Mouse (Mus musculus) thymus, postnatal 0 days (tissue): ENCODE data around the gene Babam2. TPM values are rescaled to one million over a fixed set of nuclear protein-coding genes. Genes with fewer than 3 reads are reported as not detected.
"Not testable (repeated sequence)": the region's sequence is repeated elsewhere in the genome, so short reads cannot be mapped to it uniquely, and the experiment has no call there.

Source experiments
- DNase-seq: peaks from one replicate; pipeline ENCODE4 v3.0.0-alpha.2; 2015; ENCODE audit warnings: low spot score
- polyA plus RNA-seq: library from polyadenylated mRNA; unstranded; fragments of >200 nt; fragmentation: Nextera tagmentation; extraction: Ambion mirVana; gene quantifications from 2 replicates; pipeline ENCODE4 v1.2.1, GENCODE M21; 2015

Gene Babam2
- polyA plus RNA-seq, 1 experiment from 2014 or later: 53.9 TPM

- no peak for DNase-seq
Measured at GRCm38 (mm10) chr5:31827896-31828295, 130.4 kb downstream of the Babam2 start.

- no peak for DNase-seq
Measured at GRCm38 (mm10) chr5:31828747-31829146, 131.3 kb downstream of the Babam2 start.

GRCm38 (mm10) chr5:31829588-31829987, 132.1 kb downstream of the Babam2 start:
- no peak for DNase-seq

GRCm38 (mm10) chr5:31831587-31831986, 134.1 kb downstream of the Babam2 start:
- DNase-seq: peak; percentile 40

- no peak for DNase-seq
Measured at GRCm38 (mm10) chr5:31835691-31836090, 138.2 kb downstream of the Babam2 start.

GRCm38 (mm10) chr5:31839973-31840372, 142.5 kb downstream of the Babam2 start:
- no peak for DNase-seq

GRCm38 (mm10) chr5:31840406-31840805, 142.9 kb downstream of the Babam2 start:
- no peak for DNase-seq

GRCm38 (mm10) chr5:31844856-31845255, 147.4 kb downstream of the Babam2 start:
- DNase-seq: no peak

- DNase-seq: no peak
Measured at GRCm38 (mm10) chr5:31846971-31847370, 149.5 kb downstream of the Babam2 start.

- no peak for DNase-seq
Measured at GRCm38 (mm10) chr5:31848995-31849394, 151.5 kb downstream of the Babam2 start.

- no peak for DNase-seq
Measured at GRCm38 (mm10) chr5:31852786-31853185, 155.3 kb downstream of the Babam2 start.

- no peak for DNase-seq
Measured at GRCm38 (mm10) chr5:31853831-31854230, 156.3 kb downstream of the Babam2 start.

- DNase-seq: not testable (repeated sequence)
Measured at GRCm38 (mm10) chr5:31858877-31859276, 161.4 kb downstream of the Babam2 start.

GRCm38 (mm10) chr5:31860426-31860825, 162.9 kb downstream of the Babam2 start:
- no peak for DNase-seq

- no peak for DNase-seq
Measured at GRCm38 (mm10) chr5:31860831-31861624, 163.5 kb downstream of the Babam2 start.

- DNase-seq: no peak
Measured at GRCm38 (mm10) chr5:31862753-31863468, 165.4 kb downstream of the Babam2 start.

GRCm38 (mm10) chr5:31864095-31864494, 166.6 kb downstream of the Babam2 start:
- no peak for DNase-seq

- no peak for DNase-seq
Measured at GRCm38 (mm10) chr5:31866071-31866470, 168.6 kb downstream of the Babam2 start.

GRCm38 (mm10) chr5:31870856-31871520, 173.5 kb downstream of the Babam2 start:
- no peak for DNase-seq

- no peak for DNase-seq
Measured at GRCm38 (mm10) chr5:31873328-31873727, 175.8 kb downstream of the Babam2 start.

GRCm38 (mm10) chr5:31874543-31874942, 177.1 kb downstream of the Babam2 start:
- DNase-seq: no peak

GRCm38 (mm10) chr5:31875443-31875842, 178.0 kb downstream of the Babam2 start:
- DNase-seq: no peak
